Mouse (Mus musculus): ENCODE measurements at regions not wholly inside any gene's neighbourhood (a gene's known extent, or its start where the extent isn't known, plus 50 kb on each side); places are given as distances from the start of the nearest gene placed in this dataset.

DNA sequence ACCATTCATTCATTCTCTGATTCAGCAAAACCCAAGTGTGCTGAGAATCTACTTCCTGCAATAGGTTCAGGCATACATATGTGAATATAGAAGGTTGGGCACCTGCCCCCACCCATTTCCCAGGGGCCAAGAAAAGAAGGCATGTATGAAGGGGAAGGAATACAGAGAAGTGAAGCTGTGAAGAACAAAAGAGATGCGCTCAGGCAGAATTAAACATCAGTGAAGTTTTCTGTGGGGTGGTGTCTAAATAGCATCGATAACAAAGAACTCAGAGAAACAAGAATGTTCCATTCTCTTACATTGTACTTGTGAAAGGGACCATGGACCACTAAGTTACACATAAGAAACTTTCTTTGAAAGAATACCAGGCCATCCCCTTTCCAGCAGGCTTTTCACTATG, 580.7 kb downstream of the Gm9195 start:
- DNase-seq (ENCODE audit: low spot score): no peak

- no peak for DNase-seq (ENCODE audit: low spot score)
Measured at GRCm38 (mm10) chr14:71895468-71895867, 596.2 kb downstream of the Gm9195 start.

GRCm38 (mm10) chr14:71894811-71895210, 596.8 kb downstream of the Gm9195 start:
- DNase-seq (ENCODE audit: low spot score): no peak

GRCm38 (mm10) chr14:71893361-71893760, 598.3 kb downstream of the Gm9195 start:
- DNase-seq (ENCODE audit: low spot score): no peak

- DNase-seq (ENCODE audit: low spot score): no peak
Measured at GRCm38 (mm10) chr14:71891667-71892066, 600.0 kb downstream of the Gm9195 start.

- DNase-seq (ENCODE audit: low spot score): no peak
Measured at GRCm38 (mm10) chr14:71882871-71883270, 608.8 kb downstream of the Gm9195 start.

GRCm38 (mm10) chr14:71845546-71845945, 646.1 kb downstream of the Gm9195 start:
- DNase-seq (ENCODE audit: low spot score): no peak

- no peak for DNase-seq (ENCODE audit: low spot score)
Measured at GRCm38 (mm10) chr14:71808863-71809487, 682.7 kb downstream of the Gm9195 start.

DNA sequence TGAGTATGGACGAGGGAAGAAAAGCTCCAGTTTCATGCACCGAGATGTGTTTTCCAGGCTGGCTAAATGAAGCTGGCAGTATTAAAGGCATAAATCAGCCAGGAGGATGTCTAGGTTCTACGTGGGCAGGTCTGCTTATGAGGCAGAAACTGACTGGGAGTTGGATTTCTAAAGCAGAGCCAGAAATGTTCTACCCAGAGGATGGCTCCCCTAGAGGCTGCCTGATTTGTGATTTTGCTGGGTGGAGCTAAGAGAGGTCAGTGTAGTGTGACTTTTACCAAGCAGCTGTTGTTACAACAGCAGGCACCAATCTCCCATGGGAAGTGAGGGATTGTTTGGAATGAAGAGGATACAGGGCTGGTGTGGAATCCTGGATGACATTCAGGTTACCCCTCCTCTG, 686.0 kb downstream of the Gm9195 start:
- no peak for DNase-seq (ENCODE audit: low spot score)

- no peak for DNase-seq (ENCODE audit: low spot score)
Measured at GRCm38 (mm10) chr14:71799861-71800260, 691.8 kb downstream of the Gm9195 start.

GRCm38 (mm10) chr14:71795713-71796112, 695.9 kb downstream of the Gm9195 start:
- DNase-seq (ENCODE audit: low spot score): no peak

DNA sequence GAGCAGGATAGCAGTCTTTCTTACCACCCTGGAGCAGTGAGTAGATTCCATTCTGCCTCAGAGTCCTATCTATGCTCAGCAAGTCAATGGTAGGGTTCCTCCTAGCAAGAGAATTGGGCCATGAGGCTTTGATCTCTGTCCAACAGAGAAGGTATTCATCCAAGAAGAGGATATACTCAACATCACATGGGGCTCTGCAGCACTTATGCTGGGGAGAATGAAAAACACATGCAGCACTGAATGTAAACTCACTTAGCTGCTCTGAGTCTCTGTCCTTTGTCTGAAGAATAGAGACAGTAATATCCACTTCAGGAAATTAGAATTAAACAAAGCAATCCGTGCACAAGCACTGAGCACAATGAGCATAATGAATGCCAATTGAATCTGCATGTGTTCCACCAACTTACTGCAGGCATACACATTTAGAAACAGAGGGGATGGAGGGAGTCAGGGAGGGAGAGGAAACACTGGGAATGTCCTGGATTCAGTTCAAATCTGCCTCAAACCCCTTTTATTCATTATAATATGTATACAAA, 714.6 kb downstream of the Gm9195 start:
- no peak for DNase-seq (ENCODE audit: low spot score)

GRCm38 (mm10) chr14:71766856-71767255, 724.8 kb downstream of the Gm9195 start:
- no peak for DNase-seq (ENCODE audit: low spot score)

DNA sequence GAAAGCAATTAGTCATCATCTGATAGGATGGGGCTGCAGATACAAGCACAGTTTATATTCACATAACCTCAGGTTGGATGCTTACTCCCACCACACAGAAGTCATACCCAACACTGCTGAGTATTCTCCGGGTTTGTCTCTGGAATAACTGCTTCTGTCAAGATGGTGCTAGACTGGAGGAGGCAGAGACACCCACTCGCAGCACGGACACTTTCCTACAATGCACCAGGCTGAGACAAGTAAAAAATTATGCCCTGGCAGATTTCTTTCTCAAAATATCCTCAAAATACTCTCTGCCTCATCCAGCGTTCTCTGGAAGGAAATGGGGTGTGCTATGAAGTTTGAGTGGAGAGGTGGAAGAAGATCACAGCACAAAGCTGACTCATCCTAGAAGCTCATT, 763.1 kb downstream of the Gm9195 start:
- no peak for DNase-seq (ENCODE audit: low spot score)

GRCm38 (mm10) chr14:71723526-71723925, 768.1 kb downstream of the Gm9195 start:
- no peak for DNase-seq (ENCODE audit: low spot score)

- DNase-seq (ENCODE audit: low spot score): no peak
Measured at GRCm38 (mm10) chr14:71709528-71710289, 781.9 kb downstream of the Gm9195 start.

DNA sequence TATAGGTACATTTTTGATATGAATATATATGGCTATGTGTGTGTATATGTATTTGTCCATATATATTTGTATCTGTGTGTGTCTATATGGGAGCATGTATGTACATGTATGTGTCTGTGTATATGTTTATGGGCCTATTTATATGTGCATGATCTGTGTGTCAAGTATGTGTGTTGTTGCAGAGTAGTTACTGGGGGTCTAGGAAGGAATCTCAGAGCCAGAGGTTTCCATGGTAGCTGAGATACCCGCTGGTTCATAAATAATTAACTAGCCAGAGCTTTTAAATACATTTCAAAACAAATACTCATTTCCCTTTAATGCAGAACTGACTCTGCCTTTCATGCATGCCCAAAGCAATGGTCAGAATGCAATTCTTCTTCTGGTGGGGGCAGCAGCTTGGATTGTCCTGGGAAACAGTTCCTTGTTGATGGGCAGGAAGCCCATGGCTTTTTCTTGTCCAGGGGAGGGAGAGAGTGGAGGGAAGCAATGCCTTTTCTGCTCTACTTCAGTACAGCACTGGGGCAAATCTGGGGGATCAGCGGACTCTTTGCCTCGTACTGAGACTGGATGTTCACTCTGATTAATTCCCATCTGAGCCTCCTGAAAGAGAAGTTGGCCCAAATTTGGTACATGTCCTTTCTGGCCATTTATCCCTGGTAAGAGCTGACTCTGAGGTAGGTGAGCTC, 798.7 kb downstream of the Gm9195 start:
- no peak for DNase-seq (ENCODE audit: low spot score)

- DNase-seq (ENCODE audit: low spot score): no peak
Measured at GRCm38 (mm10) chr14:71674564-71674963, 817.1 kb downstream of the Gm9195 start.

DNA sequence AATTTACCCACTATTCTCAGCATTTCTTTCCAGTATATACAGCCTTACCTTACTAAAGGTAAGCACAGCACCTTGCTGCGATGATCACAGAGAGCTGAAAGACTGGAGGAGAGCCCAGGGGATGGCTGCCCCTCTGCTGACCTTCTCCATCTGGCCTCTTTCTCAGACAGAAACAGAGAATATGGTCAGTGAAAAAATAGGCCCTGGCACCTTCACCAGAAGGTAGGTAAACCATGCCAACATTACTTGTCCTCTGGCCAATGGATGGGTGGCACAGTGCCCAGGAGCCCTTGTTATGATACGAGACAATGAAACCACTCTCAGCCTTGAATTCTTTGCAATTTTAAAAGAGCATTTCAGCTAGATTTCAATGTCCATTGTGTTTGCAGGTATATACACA, 817.8 kb downstream of the Gm9195 start:
- DNase-seq (ENCODE audit: low spot score): no peak

DNA sequence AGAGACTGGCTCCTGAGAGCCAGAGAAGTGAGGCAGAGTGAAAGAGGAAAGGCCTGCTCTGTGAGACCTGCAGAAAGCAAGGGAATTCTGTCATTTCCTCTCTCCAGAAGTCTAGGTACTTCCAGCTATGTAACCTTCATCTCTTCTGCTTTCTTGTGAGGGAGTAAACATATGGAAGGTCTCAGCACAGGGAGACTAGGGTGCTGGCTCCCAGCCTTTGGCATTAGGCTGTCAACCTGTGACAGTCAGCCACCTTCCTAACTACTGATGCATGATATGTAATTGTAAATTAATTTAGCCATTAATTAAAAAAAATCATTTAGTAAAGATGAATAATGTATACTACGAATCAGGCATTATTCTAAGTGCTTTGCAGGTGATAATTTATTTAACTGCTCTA, 819.2 kb downstream of the Gm9195 start:
- no peak for DNase-seq (ENCODE audit: low spot score)

- DNase-seq (ENCODE audit: low spot score): no peak
Measured at GRCm38 (mm10) chr14:71671994-71672393, 819.6 kb downstream of the Gm9195 start.

- DNase-seq (ENCODE audit: low spot score): peak; percentile 15
Measured at GRCm38 (mm10) chr14:71670435-71670834, 821.2 kb downstream of the Gm9195 start.
